ENCODE assay signal across 11 mouse cellular contexts in genomic region chr10:88320714-88321416, GRCm38 (mm10). TPM values are rescaled to one million over a fixed set of nuclear protein-coding genes. Genes with fewer than 3 reads are reported as not detected.
DNase-seq lines count a peak whose midpoint lies in the region; ATAC-seq and TF ChIP-seq lines count a peak whose summit lies in the region.
"Had no signal": no experiment of that assay in that cellular context is flagged by ENCODE, and none has a peak within 500 bp of the region (broad histone marks: within the 10 kb centered on the region; RNA-seq: fewer than 3 reads in every experiment).

No protein-coding gene starts in this region.

- no peak overlapping the region for H3K4me3 ChIP-seq in intestine, postnatal 0 days (ENCODE audit: low read depth, low read length)

- peak overlapping the region; percentile 41; the same call in 1 of the 2 replicates for H3K27ac ChIP-seq in intestine, postnatal 0 days (ENCODE audit: low read depth, low read length)
- H3K27ac ChIP-seq: macrophage had no signal

- TF ChIP-seq CTCF in intestine, postnatal 0 days (IDR thresholded peaks at IDR 0.05; ENCODE audit: low read depth): no peak

- H3K9ac ChIP-seq in intestine, postnatal 0 days (ENCODE audit: low read depth, low read length): no peak overlapping the region

- 0 out of 2 replicates have a peak, but pooled peaks have one; percentile 19 for ATAC-seq in intestine, postnatal 0 days
- no peak for ATAC-seq in frontal cortex, adult (ENCODE audit: low TSS enrichment)

- H3K27me3 ChIP-seq in intestine, postnatal 0 days (replicated peaks; ENCODE audit: control insufficient read depth, insufficient read depth, low read length): no peaks in the 10 kb centered on the region
- H3K27me3 ChIP-seq: CH12.LX had no signal

- intact Hi-C loops in heart, postnatal 25 days (cut with DNase I): no loop called here

- DNase-seq in heart, adult 18-20 months: peak; percentile 46 to 49
- no peak for DNase-seq in heart, postnatal 25 days (ENCODE audit: low spot score)
- DNase-seq in 416B (ENCODE audit: low read depth): peak; percentile 50
- DNase-seq in fibroblast of lung, adult 2 months (ENCODE audit: low read depth): peak; percentile 65
- no peak for DNase-seq in adrenal gland, adult 18-20 months (ENCODE audit: low spot score in 2 of 2)
- DNase-seq in embryo, embryonic 10.5 days (ENCODE audit: low spot score): no peak
- DNase-seq: kidney, postnatal 4 days had no signal

- no peaks in the 10 kb centered on the region for H3K4me1 ChIP-seq in intestine, postnatal 0 days (replicated peaks; ENCODE audit: control insufficient read depth, insufficient read depth, low read length)

- no peaks in the 10 kb centered on the region for H3K9me3 ChIP-seq in intestine, postnatal 0 days (ENCODE audit: control insufficient read depth)

- no peak overlapping the region for H3K4me2 ChIP-seq in intestine, postnatal 0 days (replicated peaks; ENCODE audit: low read depth)

- H3K36me3 ChIP-seq in intestine, postnatal 0 days (ENCODE audit: control insufficient read depth, insufficient read depth): no peaks in the 10 kb centered on the region

- WGBS in intestine, postnatal 0 days: 48% methylated on average over 12 of the region's 12 CpGs

RNA-seq across cellular contexts. Expression of gene Dram1, which starts 58.0 kb away (rescaled TPM):
- 1 to 10 TPM; 2.9 to 4.2 TPM for total RNA-seq in heart, adult 18-20 months (2021)
- total RNA-seq in heart, postnatal 25 days (2021): 1 to 10 TPM; 3.8 to 4.1 TPM
- 2.0 and 2.1 TPM in 2 replicates for polyA plus RNA-seq in intestine, postnatal 0 days (2015; fragmentation: Nextera tagmentation; extraction: Ambion mirVana)
- total RNA-seq in adrenal gland, adult 18-20 months (2021): 10 to 100 TPM in 1 of 2 experiments, 1 to 10 TPM in 1; 7.4 to 22.3 TPM

RNA-seq across cellular contexts. Expression of gene Gnptab, which starts 58.1 kb away (rescaled TPM):
- 10 to 100 TPM; 25.5 to 25.9 TPM for total RNA-seq in heart, adult 18-20 months (2021)
- total RNA-seq in heart, postnatal 25 days (2021): 10 to 100 TPM; 25.5 to 29.9 TPM
- polyA plus RNA-seq in intestine, postnatal 0 days (2015; fragmentation: Nextera tagmentation; extraction: Ambion mirVana): 6.2 and 6.7 TPM in 2 replicates
- total RNA-seq in adrenal gland, adult 18-20 months (2021): 10 to 100 TPM; 29.2 to 36.0 TPM

Comparison
In these comparisons a context has a peak if more than half of its experiments do, and no peak if none do; other contexts are left out.
1. DNase-seq: peak in heart, adult 18-20 months (2 of 2), 416B (single experiment) and fibroblast of lung, adult 2 months (single experiment); none in heart, postnatal 25 days (single experiment), adrenal gland, adult 18-20 months (0 of 2) and embryo, embryonic 10.5 days (single experiment).